Mouse (Mus musculus) midbrain, embryonic 12.5 days (tissue): ENCODE measurements at regions not wholly inside any gene's neighbourhood (a gene's known extent, or its start where the extent isn't known, plus 50 kb on each side); places are given as distances from the start of the nearest gene placed in this dataset.

Experiments
- ATAC-seq: fragments of 200-750 bp; cut with Nextera tagmentation; 2 replicates; pipeline ENCODE4 v1.8.0; 2017; ENCODE audit warnings: low read depth, moderate TSS enrichment, moderate library complexity; ENCODE audit not compliant: low FRiP score
- H3K27ac ChIP-seq: fragments of 300-500 bp; sonication (generic); replicated peaks from 2 replicates; pipeline ENCODE4 v1.5.1; 2016; ENCODE audit warnings: mild to moderate bottlenecking
- H3K27me3 ChIP-seq: fragments of 300-500 bp; sonication (generic); 2 replicates; pipeline ENCODE4 v1.6.1; 2016; ENCODE audit warnings: mild to moderate bottlenecking
- H3K36me3 ChIP-seq: fragments of 300-500 bp; sonication (generic); 2 replicates; pipeline ENCODE4 v1.6.1; 2016
- H3K4me1 ChIP-seq: fragments of 300-500 bp; sonication (generic); 2 replicates; pipeline ENCODE4 v1.6.1; 2016
- H3K4me2 ChIP-seq: fragments of 300-500 bp; sonication (generic); replicated peaks from 2 replicates; pipeline ENCODE4 v1.6.1; 2016; ENCODE audit warnings: mild to moderate bottlenecking, moderate library complexity
- H3K4me3 ChIP-seq: fragments of 300-500 bp; sonication (generic); 2 replicates; pipeline ENCODE4 v1.5.1; 2016; ENCODE audit warnings: mild to moderate bottlenecking
- H3K9ac ChIP-seq: fragments of 300-500 bp; sonication (generic); replicated peaks from 2 replicates; pipeline ENCODE4 v1.6.1; 2016; ENCODE audit warnings: mild to moderate bottlenecking, moderate library complexity
- H3K9me3 ChIP-seq: fragments of 300-500 bp; sonication (generic); 2 replicates; pipeline ENCODE4 v1.6.1; 2016; ENCODE audit warnings: mild to moderate bottlenecking
- WGBS: fragments of 180-500 bp; shearing (Covaris S2); methylation state at CpG from one replicate; pipeline ENCODE4 v1.1.7; 2016; 5-methylcytosine and 5-hydroxymethylcytosine counted together

DNA sequence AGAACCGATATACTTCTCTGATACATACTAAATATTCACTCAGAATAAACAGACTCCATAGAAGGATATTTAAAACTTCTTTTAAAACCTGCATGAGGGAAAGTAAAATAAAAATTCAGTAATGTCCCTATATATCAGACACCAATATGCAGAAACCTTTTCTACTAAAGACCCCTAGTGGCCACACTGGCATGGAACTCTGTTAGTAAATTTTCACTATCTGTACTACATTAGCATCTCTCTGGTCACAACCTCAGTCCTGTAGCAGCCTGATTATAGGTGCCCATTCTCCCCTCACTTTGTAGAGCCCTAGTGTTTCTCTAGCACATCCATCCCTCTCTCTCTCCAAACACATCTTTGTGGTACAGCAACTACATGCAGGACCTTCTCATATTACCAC, 970.3 kb downstream of the Cdh11 start:
- 85% methylated on average over 1 of the region's 1 CpGs for WGBS
- no peaks in the 10 kb centered on the region for H3K9me3 ChIP-seq
- H3K27me3 ChIP-seq = no peaks in the 10 kb centered on the region
- H3K4me3 ChIP-seq = no peak overlapping the region
- no peaks in the 10 kb centered on the region for H3K4me1 ChIP-seq
- H3K9ac ChIP-seq = no peak overlapping the region
- H3K36me3 ChIP-seq = no peaks in the 10 kb centered on the region
- ATAC-seq = no peak
- no peak overlapping the region for H3K27ac ChIP-seq
- no peak overlapping the region for H3K4me2 ChIP-seq

DNA sequence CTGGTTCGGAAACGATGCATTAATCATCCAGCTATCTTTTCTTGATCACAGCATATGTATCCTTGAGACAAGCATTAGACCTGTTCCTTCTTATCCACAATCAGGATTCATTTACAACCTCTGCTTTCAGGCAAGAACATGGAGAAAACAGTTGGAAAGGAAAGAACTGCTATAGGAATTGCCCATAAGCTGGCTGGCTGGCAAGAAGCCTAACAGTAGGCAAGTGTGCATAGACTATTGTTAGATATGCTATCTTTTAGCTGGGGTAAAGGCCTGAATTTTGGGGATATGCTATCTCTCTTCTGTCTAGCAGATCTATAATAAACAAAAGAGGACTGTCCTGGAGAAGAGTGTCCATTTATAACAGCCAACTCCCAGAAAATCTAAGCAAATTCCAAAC, 981.9 kb downstream of the Cdh11 start:
- Histone ChIP-seq H3K9ac (no peak overlapping the region), H3K4me2 (no peak overlapping the region), H3K27ac (no peak overlapping the region), H3K36me3 (no peaks in the 10 kb centered on the region), H3K27me3 (no peaks in the 10 kb centered on the region), H3K4me3 (no peak overlapping the region), H3K4me1 (no peaks in the 10 kb centered on the region), H3K9me3 (no peaks in the 10 kb centered on the region)
- WGBS = 89% methylated on average over 2 of the region's 2 CpGs
- ATAC-seq = no peak

DNA sequence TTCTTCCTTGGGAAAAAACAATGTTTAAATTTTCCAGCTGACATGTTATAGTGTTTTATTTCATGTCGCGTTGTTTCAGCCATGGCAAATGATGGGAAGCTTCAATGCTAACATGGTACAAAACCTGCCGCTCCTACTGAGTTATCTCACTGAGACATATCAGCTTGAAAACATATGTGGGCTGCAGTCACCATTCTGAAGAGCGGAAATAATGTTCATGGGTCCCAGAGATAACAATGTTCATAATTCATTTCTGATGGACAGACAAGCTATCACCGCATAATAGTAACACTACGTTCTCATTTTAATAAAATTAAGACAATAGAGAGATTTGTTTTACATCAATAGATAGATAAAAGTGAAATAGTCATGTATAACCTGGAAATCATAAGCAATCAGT, 983.3 kb downstream of the Cdh11 start:
- 95% methylated on average over 6 of the region's 6 CpGs for WGBS
- Histone ChIP-seq H3K4me2 (no peak overlapping the region), H3K9me3 (no peaks in the 10 kb centered on the region), H3K27me3 (no peaks in the 10 kb centered on the region), H3K4me1 (no peaks in the 10 kb centered on the region), H3K4me3 (no peak overlapping the region), H3K27ac (no peak overlapping the region), H3K9ac (no peak overlapping the region), H3K36me3 (no peaks in the 10 kb centered on the region)
- no peak for ATAC-seq

DNA sequence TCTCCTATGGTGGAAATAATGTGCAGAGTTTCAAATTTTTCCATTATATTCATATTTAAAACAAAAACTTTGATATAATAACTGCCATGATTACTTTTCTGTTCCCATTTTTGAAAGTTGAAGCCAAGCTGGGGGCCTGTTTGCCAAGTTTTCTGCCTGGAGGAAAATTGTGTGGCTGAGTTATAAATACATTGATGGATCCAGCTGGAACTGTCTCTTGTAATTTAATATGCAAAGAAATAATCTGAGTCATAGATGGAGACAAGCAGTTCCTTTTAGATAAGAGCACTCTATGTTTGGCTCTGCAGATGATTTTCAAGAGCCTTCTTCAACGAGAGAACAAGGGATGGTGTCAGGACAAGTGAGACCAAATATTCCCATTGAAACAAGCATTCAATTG, 994.7 kb downstream of the Cdh11 start:
- no peak for ATAC-seq
- 94% methylated on average over 1 of the region's 1 CpGs for WGBS
- Histone ChIP-seq H3K4me1 (no peaks in the 10 kb centered on the region), H3K27ac (no peak overlapping the region), H3K4me3 (no peak overlapping the region), H3K27me3 (no peaks in the 10 kb centered on the region), H3K9me3 (no peaks in the 10 kb centered on the region), H3K9ac (no peak overlapping the region), H3K36me3 (no peaks in the 10 kb centered on the region), H3K4me2 (no peak overlapping the region)

DNA sequence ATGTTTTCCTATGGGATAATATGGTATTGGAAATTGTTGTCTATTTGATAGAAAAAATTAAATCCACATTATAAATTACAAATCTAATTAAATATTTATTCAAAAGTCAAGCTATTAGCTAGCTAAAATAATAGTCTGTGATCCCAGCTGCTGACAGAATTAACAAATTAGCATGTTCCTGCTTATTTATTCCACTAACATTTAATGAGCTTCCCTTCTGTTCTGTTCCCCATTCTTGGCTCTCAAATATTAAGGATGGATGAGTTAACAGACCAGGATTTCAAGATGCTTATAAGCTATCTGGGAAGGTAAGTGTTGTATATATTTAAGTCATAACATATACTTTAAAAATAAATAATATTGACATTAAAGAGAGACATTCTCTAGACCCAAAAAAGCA, 998.6 kb downstream of the Cdh11 start:
- Histone ChIP-seq H3K4me3 (no peak overlapping the region), H3K36me3 (no peaks in the 10 kb centered on the region), H3K9me3 (no peaks in the 10 kb centered on the region), H3K27ac (no peak overlapping the region), H3K27me3 (no peaks in the 10 kb centered on the region), H3K4me1 (no peaks in the 10 kb centered on the region), H3K4me2 (no peak overlapping the region), H3K9ac (no peak overlapping the region)
- ATAC-seq = no peak

DNA sequence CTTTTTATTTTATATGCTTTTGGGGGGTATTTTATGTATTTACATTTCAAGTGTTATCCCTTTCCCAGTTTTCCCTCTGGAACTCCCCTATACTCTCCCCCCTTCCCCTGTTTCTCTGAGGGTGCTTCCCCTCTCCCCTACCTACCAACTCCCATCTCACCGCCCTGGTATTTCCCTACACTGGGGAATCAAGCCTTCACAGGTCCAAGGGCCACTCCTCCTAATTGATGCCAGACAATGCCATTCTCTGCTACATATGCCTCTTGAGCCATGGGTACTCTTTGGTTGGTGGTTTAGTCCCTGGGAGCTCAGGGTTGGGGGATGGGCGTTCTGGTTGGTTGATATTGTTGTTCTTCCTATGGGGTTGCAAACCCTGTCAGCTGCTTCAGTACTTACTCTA, 1002.9 kb downstream of the Cdh11 start:
- H3K4me2 ChIP-seq = no peak overlapping the region
- H3K36me3 ChIP-seq = no peaks in the 10 kb centered on the region
- WGBS = 65% methylated on average over 2 of the region's 2 CpGs
- ATAC-seq = no peak
- no peak overlapping the region for H3K9ac ChIP-seq
- no peak overlapping the region for H3K27ac ChIP-seq
- H3K4me3 ChIP-seq = no peak overlapping the region
- H3K9me3 ChIP-seq = no peaks in the 10 kb centered on the region
- no peaks in the 10 kb centered on the region for H3K4me1 ChIP-seq
- no peaks in the 10 kb centered on the region for H3K27me3 ChIP-seq

DNA sequence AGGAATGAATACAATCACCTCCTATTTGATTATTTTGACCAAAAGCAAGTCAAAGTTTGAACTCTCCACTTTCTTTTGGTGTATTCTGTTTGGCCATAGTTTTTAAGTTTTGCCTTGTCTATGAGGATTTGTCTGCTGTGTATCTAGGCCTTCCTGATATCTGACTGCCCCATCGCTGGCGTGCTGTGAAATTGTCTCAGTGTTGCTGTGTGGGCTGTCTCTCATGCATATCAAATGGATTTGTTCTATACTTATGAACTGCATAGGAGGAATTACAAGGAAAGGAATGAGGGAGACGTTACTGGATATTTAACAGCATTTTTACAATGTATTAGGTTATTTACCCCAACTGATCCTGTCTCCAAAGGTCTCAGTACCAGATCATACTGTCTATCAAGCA, 1003.5 kb downstream of the Cdh11 start:
- Histone ChIP-seq H3K4me2 (no peak overlapping the region), H3K27me3 (no peaks in the 10 kb centered on the region), H3K27ac (no peak overlapping the region), H3K9ac (no peak overlapping the region), H3K36me3 (no peaks in the 10 kb centered on the region), H3K4me1 (no peaks in the 10 kb centered on the region), H3K9me3 (no peaks in the 10 kb centered on the region), H3K4me3 (no peak overlapping the region)
- WGBS = 69% methylated on average over 3 of the region's 3 CpGs
- ATAC-seq = no peak

DNA sequence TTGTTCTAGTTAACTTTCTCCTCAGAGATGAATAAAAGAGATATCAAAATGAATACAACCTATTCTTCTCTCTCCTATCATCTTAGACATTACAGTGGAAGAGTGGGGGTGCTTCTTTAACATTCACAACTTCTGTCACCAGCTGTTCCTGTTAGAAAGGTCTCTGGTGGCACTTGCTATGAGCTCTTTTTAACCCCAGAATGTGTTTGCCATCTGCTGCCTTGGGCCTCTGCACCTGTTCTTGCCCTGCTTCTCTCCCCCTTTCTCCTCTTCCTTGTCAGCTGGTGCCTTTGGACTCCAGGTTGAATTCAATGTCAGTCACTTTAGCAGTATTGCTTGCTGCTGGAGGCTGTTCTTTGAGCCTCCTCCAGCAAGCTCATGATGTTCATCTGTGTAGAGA, 1005.5 kb downstream of the Cdh11 start:
- ATAC-seq = peak; percentile 40
- Histone ChIP-seq H3K27me3 (no peaks in the 10 kb centered on the region), H3K27ac (no peak overlapping the region), H3K9ac (no peak overlapping the region), H3K4me3 (no peak overlapping the region), H3K9me3 (no peaks in the 10 kb centered on the region), H3K4me1 (no peaks in the 10 kb centered on the region), H3K4me2 (no peak overlapping the region), H3K36me3 (no peaks in the 10 kb centered on the region)

DNA sequence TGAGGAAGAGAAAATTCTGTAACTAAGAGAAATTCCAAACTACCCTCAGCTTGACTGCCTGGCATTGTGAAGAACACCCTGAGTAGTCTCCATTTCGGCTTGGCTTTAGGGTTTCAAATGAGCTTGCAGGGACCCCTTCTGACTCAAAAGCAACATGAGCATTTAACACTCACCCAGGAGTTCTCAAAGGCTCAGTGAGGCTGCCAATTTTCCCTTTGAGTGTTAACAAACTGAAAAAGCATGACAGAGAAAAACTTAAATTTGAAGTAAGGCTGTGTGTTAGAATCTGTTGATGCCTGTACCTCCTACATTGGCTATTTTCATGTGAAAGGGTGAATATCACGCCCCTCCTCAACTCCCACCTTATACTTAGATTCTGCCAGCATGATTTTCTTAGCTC, 1017.9 kb downstream of the Cdh11 start:
- H3K27me3 ChIP-seq = no peaks in the 10 kb centered on the region
- ATAC-seq = no peak
- H3K9ac ChIP-seq = no peak overlapping the region
- H3K36me3 ChIP-seq = no peaks in the 10 kb centered on the region
- H3K9me3 ChIP-seq = no peaks in the 10 kb centered on the region
- no peak overlapping the region for H3K27ac ChIP-seq
- 46% methylated on average over 2 of the region's 2 CpGs for WGBS
- H3K4me2 ChIP-seq = no peak overlapping the region
- H3K4me1 ChIP-seq = no peaks in the 10 kb centered on the region
- H3K4me3 ChIP-seq = no peak overlapping the region
